Mouse (Mus musculus) forebrain, embryonic 16.5 days (tissue): ENCODE results near the gene Dlg3. TPM values are rescaled to one million over a fixed set of nuclear protein-coding genes. Genes with fewer than 3 reads are reported as not detected.

Experiments
- ATAC-seq: fragments of 200-750 bp; cut with Nextera tagmentation; 2 replicates; pipeline ENCODE4 v1.8.0; 2017; ENCODE audit warnings: mild to moderate bottlenecking, moderate library complexity
- H3K27ac ChIP-seq: fragments of 300-500 bp; sonication (generic); 2 replicates; pipeline ENCODE4 v1.5.1; 2014; ENCODE audit warnings: low read length, control low read depth
- H3K27me3 ChIP-seq: fragments of 300-500 bp; sonication (generic); replicated peaks from 2 replicates; pipeline ENCODE4 v1.6.1; 2014; ENCODE audit warnings: low read length; ENCODE audit not compliant: control insufficient read depth, insufficient read depth
- H3K36me3 ChIP-seq: fragments of 300-500 bp; sonication (generic); 2 replicates; pipeline ENCODE4 v1.6.1; 2014; ENCODE audit not compliant: control insufficient read depth, insufficient read depth
- H3K4me1 ChIP-seq: fragments of 300-500 bp; sonication (generic); replicated peaks from 2 replicates; pipeline ENCODE4 v1.6.1; 2014; ENCODE audit warnings: low read length; ENCODE audit not compliant: control insufficient read depth, insufficient read depth
- H3K4me2 ChIP-seq: fragments of 300-500 bp; sonication (generic); 2 replicates; pipeline ENCODE4 v1.6.1; 2014; ENCODE audit warnings: mild to moderate bottlenecking, low read length, control low read depth
- H3K4me3 ChIP-seq: fragments of 300-500 bp; sonication (generic); replicated peaks from 2 replicates; pipeline ENCODE4 v1.5.1; 2014; ENCODE audit warnings: mild to moderate bottlenecking, low read length, control low read depth
- H3K9ac ChIP-seq: fragments of 300-500 bp; sonication (generic); replicated peaks from 2 replicates; pipeline ENCODE4 v1.6.1; 2014; ENCODE audit warnings: low read depth, low read length, control low read depth
- H3K9me3 ChIP-seq: fragments of 300-500 bp; sonication (generic); 2 replicates; pipeline ENCODE4 v1.6.1; 2016; ENCODE audit warnings: low read length; ENCODE audit not compliant: control insufficient read depth
- WGBS: fragments of 180-500 bp; shearing (Covaris S2); extraction: QIAGEN DNeasy Blood & Tissue Kit; methylation state at CpG from one replicate; pipeline ENCODE4 v1.1.7; 2014; 5-methylcytosine and 5-hydroxymethylcytosine counted together
- polyA plus RNA-seq: library from polyadenylated mRNA; unstranded; fragments of >200 nt; fragmentation: Nextera tagmentation; extraction: Ambion mirVana; gene quantifications from 2 replicates; pipeline ENCODE4 v1.2.1, GENCODE M21; 2015

The Dlg3 gene
- polyA plus RNA-seq, 1 experiment from 2014 or later: 11.2 TPM

DNA sequence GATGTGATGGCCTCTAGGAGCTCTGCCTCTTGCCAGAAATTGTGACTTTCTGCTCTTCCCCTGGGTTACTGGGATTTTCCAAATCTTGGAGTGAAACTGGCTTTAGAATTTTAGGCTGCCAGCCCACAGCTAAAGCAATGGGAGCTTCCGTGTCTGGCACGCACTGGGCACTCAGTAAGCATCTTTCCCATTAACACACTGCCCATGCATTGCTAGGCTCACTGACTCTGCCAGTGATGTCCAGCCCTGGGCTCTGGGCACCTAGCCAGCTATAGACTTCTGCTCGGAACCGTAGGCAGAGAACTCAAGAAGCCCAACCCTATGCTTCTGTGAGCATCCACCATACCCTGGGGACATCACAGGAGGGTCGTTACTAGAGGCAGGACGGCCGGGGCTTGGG, 48.2 kb downstream of the Dlg3 start:
- Histone ChIP-seq H3K4me3 (no peak overlapping the region), H3K36me3 (peaks cover 8% of the 10 kb centered on the region; the same call in 1 of the 2 replicates), H3K27ac (no peak overlapping the region), H3K4me1 (no peaks in the 10 kb centered on the region), H3K4me2 (no peak overlapping the region), H3K27me3 (no peaks in the 10 kb centered on the region), H3K9ac (no peak overlapping the region), H3K9me3 (no peaks in the 10 kb centered on the region)
- no peak for ATAC-seq
- 74% methylated on average over 7 of the region's 7 CpGs for WGBS

DNA sequence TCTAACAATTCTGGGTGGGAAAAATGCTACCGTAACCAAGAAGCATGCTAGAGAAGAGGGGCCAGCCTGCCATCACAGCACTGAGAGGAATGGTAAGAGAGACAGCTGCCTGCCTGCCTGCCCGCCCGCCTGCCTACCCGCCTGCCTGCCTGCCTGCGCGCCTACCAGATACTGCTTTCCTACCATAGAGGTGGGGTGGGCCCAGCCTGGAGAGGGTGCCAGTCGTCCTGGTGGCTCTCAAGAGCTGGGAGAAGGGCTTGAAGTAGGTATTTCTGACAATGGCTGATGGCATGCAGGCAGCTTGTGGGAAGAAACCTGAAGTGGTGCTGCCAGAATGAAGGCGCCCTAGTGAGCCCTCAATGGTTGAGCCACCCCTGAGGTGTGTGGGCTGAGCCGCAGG, 51.2 kb downstream of the Dlg3 start:
- 77% methylated on average over 9 of the region's 9 CpGs for WGBS
- Histone ChIP-seq H3K27ac (no peak overlapping the region), H3K4me3 (no peak overlapping the region), H3K9ac (no peak overlapping the region), H3K9me3 (no peaks in the 10 kb centered on the region), H3K4me2 (no peak overlapping the region), H3K36me3 (peaks cover 6% of the 10 kb centered on the region; the same call in 1 of the 2 replicates), H3K27me3 (no peaks in the 10 kb centered on the region), H3K4me1 (no peaks in the 10 kb centered on the region)
- no peak for ATAC-seq

DNA sequence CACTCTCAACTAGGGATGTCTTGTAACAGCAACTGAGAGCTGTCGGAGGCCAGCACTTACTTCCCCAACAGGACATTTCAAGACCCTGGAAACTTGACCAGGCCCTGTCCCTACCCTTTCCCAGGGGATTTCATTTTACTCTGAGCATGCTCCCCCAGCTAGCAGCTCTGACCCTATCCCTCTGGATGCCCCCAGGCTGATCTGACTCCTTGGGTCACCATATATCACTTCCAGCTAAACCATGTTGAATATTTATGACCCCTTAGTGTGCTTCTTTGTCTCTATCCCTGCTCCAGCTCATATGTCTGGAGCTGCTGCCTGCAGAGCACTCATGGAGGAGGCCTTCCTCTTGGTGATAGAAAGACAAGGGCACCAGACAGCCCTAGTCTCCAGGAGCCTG, 53.6 kb downstream of the Dlg3 start:
- no peak for ATAC-seq
- WGBS: 83% methylated on average over 1 of the region's 1 CpGs
- Histone ChIP-seq H3K27ac (no peak overlapping the region), H3K9ac (no peak overlapping the region), H3K4me3 (no peak overlapping the region), H3K36me3 (no peaks in the 10 kb centered on the region), H3K27me3 (no peaks in the 10 kb centered on the region), H3K4me1 (no peaks in the 10 kb centered on the region), H3K9me3 (no peaks in the 10 kb centered on the region), H3K4me2 (no peak overlapping the region)

DNA sequence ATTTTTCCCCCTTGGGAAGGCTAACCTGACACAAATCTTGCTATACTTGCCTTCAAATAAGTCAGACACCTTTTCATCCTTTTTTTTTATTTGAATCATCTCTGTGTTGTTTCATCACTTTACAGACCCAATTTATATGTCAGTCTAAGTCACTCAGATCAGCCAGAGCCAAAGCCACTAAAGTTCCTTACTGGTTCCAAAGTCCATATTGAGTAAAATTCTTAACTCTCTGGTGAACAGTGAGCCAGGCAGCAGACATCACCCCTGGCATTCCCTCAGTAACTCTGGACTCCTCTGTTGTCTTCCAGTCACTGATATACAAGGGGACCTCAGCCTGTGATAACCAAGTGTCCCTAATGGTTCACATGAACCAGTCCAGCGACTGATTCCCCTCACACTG, 58.0 kb downstream of the Dlg3 start:
- H3K27ac ChIP-seq: no peak overlapping the region
- no peak overlapping the region for H3K9ac ChIP-seq
- H3K4me1 ChIP-seq: no peaks in the 10 kb centered on the region
- no peaks in the 10 kb centered on the region for H3K36me3 ChIP-seq
- no peaks in the 10 kb centered on the region for H3K9me3 ChIP-seq
- no peak for ATAC-seq
- WGBS: 74% methylated on average over 1 of the region's 1 CpGs
- no peak overlapping the region for H3K4me2 ChIP-seq
- H3K27me3 ChIP-seq: no peaks in the 10 kb centered on the region
- no peak overlapping the region for H3K4me3 ChIP-seq

DNA sequence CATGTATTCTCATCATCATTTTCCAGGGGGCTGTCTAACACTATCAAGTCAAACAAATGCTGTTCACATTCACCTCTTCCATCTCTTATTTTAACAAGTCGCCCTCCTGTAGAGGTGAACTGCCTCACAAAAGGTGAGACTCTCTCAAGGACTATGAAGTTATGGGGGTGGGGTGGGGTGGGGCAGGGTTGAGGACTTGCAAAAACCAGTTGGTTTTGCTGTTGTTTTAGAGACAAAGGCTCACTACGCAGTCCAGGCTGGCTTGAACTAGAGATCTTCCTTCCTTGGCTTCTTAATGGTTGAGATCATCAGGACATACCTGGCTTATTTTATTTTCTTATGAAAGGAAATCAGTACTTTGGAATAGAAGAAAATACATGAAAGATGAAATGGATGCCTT, 65.3 kb downstream of the Dlg3 start:
- 86% methylated on average over 2 of the region's 2 CpGs for WGBS
- Histone ChIP-seq H3K4me3 (no peak overlapping the region), H3K4me2 (no peak overlapping the region), H3K4me1 (no peaks in the 10 kb centered on the region), H3K36me3 (no peaks in the 10 kb centered on the region), H3K27ac (no peak overlapping the region), H3K9ac (no peak overlapping the region), H3K27me3 (no peaks in the 10 kb centered on the region), H3K9me3 (no peaks in the 10 kb centered on the region)
- no peak for ATAC-seq

DNA sequence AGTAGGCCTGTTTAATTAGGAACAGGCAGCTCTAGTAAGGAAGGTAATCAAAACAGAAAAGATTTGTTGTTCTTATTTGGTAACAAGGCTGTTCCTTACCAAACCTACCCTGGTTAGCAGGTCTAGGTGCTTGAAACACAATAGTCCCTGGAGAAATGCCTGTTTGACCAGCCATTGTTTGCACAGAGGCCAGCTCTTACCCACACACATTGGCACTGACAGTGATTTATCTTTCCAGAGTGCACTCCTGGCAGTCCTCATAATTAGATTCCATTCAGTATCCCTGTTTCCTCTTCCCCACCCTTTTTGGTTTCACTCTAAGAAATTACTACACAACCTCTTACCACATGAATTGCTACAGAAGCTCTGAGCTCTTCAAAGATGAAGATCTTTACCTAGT, 71.7 kb downstream of the Dlg3 start:
- Histone ChIP-seq H3K9ac (no peak overlapping the region), H3K4me3 (no peak overlapping the region), H3K36me3 (no peaks in the 10 kb centered on the region), H3K4me1 (no peaks in the 10 kb centered on the region), H3K4me2 (no peak overlapping the region), H3K27ac (no peak overlapping the region), H3K9me3 (no peaks in the 10 kb centered on the region), H3K27me3 (no peaks in the 10 kb centered on the region)
- no peak for ATAC-seq

Other genes starting within 250 kb of the Dlg3 start
- not detected in 2 replicates for gene Dgat2l6, start 242.9 kb upstream of the Dlg3 start, polyA plus RNA-seq
- not detected in 2 replicates for gene Awat1, start 195.5 kb upstream of the Dlg3 start, polyA plus RNA-seq
- gene P2ry4, start 172.9 kb upstream of the Dlg3 start, polyA plus RNA-seq: not detected in 2 replicates
- gene Arr3, start 162.2 kb upstream of the Dlg3 start, polyA plus RNA-seq: not detected in 2 replicates
- gene Kif4, start 142.0 kb upstream of the Dlg3 start, polyA plus RNA-seq: 13.3 and 15.4 TPM in 2 replicates
- 101 and 117 TPM in 2 replicates for gene Pdzd11, start 141.2 kb upstream of the Dlg3 start, polyA plus RNA-seq
- 10.7 and 15.1 TPM in 2 replicates for gene Gdpd2, start 37.8 kb upstream of the Dlg3 start, polyA plus RNA-seq